Mouse (Mus musculus) thymus, adult 2 months (tissue): Measurements from ENCODE around the gene Ocm. TPM values are rescaled to one million over a fixed set of nuclear protein-coding genes. Genes with fewer than 3 reads are reported as not detected.

Experiments used
- DNase-seq: peaks from one replicate; pipeline ENCODE4 v3.0.0; 2021
- H3K27ac ChIP-seq: fragments of 200-500 bp; 2 replicates; pipeline ENCODE4 v1.5.1; 2012; ENCODE audit warnings: low read length, control low read depth; ENCODE audit not compliant: control insufficient read depth, insufficient read depth
- H3K27me3 ChIP-seq: fragments of 200-500 bp; 2 replicates; pipeline ENCODE4 v1.6.1; 2012; ENCODE audit warnings: mild to moderate bottlenecking, low read length, moderate library complexity, mixed read lengths; ENCODE audit not compliant: control insufficient read depth, insufficient read depth
- H3K36me3 ChIP-seq: fragments of 200-500 bp; 2 replicates; pipeline ENCODE4 v1.6.1; 2012; ENCODE audit warnings: mild to moderate bottlenecking, low read length, moderate library complexity; ENCODE audit not compliant: control insufficient read depth, insufficient read depth
- H3K4me1 ChIP-seq: fragments of 200-500 bp; replicated peaks from 2 replicates; pipeline ENCODE4 v1.6.1; 2012; ENCODE audit warnings: low read length; ENCODE audit not compliant: control insufficient read depth, insufficient read depth
- H3K4me3 ChIP-seq: fragments of 200-500 bp; 2 replicates; pipeline ENCODE4 v1.5.1; 2012; ENCODE audit warnings: mild to moderate bottlenecking, low read length, control low read depth, moderate library complexity; ENCODE audit not compliant: control insufficient read depth, insufficient read depth
- CTCF ChIP-seq: fragments of 200-500 bp; IDR thresholded peaks from 2 replicates; pipeline ENCODE4 v1.5.1; 2012; ENCODE audit warnings: mild to moderate bottlenecking, control low read depth, low read length, moderate library complexity, borderline replicate concordance; ENCODE audit not compliant: control insufficient read depth, poor library complexity, insufficient read depth; ENCODE audit errors: extremely low read depth
- POLR2A ChIP-seq: fragments of 200-500 bp; IDR thresholded peaks from 2 replicates; pipeline ENCODE4 v1.6.1; 2012; ENCODE audit warnings: mild to moderate bottlenecking, low read length, control low read depth, moderate library complexity; ENCODE audit not compliant: control insufficient read depth, poor library complexity, insufficient read depth; ENCODE audit errors: extremely low read depth
- WGBS: fragments of 180-500 bp; shearing (Covaris S2); methylation state at CpG from one replicate; pipeline ENCODE4 v1.1.7; 2018; 5-methylcytosine and 5-hydroxymethylcytosine counted together
- polyA plus RNA-seq: library from polyadenylated mRNA; depleted of rRNA; stranded (reverse); fragments of >200 nt; gene quantifications from 2 replicates; pipeline ENCODE4 v1.2.3, GENCODE M21; 2012

Ocm gene
- polyA plus RNA-seq, 1 experiment, result not detected

- no peaks in the 10 kb centered on the region for H3K4me1 ChIP-seq
- no peak overlapping the region for H3K4me3 ChIP-seq
- no peaks in the 10 kb centered on the region for H3K27me3 ChIP-seq
- H3K36me3 ChIP-seq, result no peaks in the 10 kb centered on the region
- H3K27ac ChIP-seq, result no peak overlapping the region
- no peak for TF ChIP-seq POLR2A
- no peak for TF ChIP-seq CTCF
- peak; percentile 16 for DNase-seq
These were observed 24.8 kb upstream of the Ocm start for GRCm38 (mm10) chr5:144051268-144051667.

- 71% methylated on average over 3 of the region's 3 CpGs for WGBS
- TF ChIP-seq POLR2A (no peak), CTCF (no peak)
- H3K27ac ChIP-seq, result no peak overlapping the region
- no peak for DNase-seq
- H3K36me3 ChIP-seq, result no peaks in the 10 kb centered on the region
- no peak overlapping the region for H3K4me3 ChIP-seq
- H3K4me1 ChIP-seq, result no peaks in the 10 kb centered on the region
- no peaks in the 10 kb centered on the region for H3K27me3 ChIP-seq
These were observed 23.4 kb upstream of the Ocm start for GRCm38 (mm10) chr5:144049881-144050280.

GRCm38 (mm10) chr5:144047324-144047723 is 20.9 kb upstream of the Ocm start:
- WGBS, result 71% methylated on average over 13 of the region's 13 CpGs
- Histone ChIP-seq H3K4me3 (no peak overlapping the region), H3K27ac (no peak overlapping the region), H3K36me3 (no peaks in the 10 kb centered on the region), H3K4me1 (no peaks in the 10 kb centered on the region), H3K27me3 (no peaks in the 10 kb centered on the region)
- no peak for TF ChIP-seq CTCF
- TF ChIP-seq POLR2A, result no peak
- DNase-seq, result no peak

GRCm38 (mm10) chr5:144043166-144043565 is 16.7 kb upstream of the Ocm start:
- no peak for DNase-seq
- H3K36me3 ChIP-seq, result no peaks in the 10 kb centered on the region
- H3K27ac ChIP-seq, result no peak overlapping the region
- TF ChIP-seq POLR2A (no peak), CTCF (no peak)
- H3K4me1 ChIP-seq, result peaks cover 4% of the 10 kb centered on the region
- no peak overlapping the region for H3K4me3 ChIP-seq
- H3K27me3 ChIP-seq, result no peaks in the 10 kb centered on the region
- WGBS, result 82% methylated on average over 11 of the region's 11 CpGs

- peak; percentile 75 for DNase-seq
- Histone ChIP-seq H3K27me3 (no peaks in the 10 kb centered on the region), H3K4me3 (no peak overlapping the region), H3K27ac (no peak overlapping the region), H3K36me3 (no peaks in the 10 kb centered on the region), H3K4me1 (peaks cover 4% of the 10 kb centered on the region)
- WGBS, result 44% methylated on average over 11 of the region's 11 CpGs
- TF ChIP-seq CTCF (peak; percentile 66; the same call in 1 of the 2 replicates), POLR2A (no peak)
These were observed 14.4 kb upstream of the Ocm start for GRCm38 (mm10) chr5:144040720-144041364.

- Histone ChIP-seq H3K4me3 (no peak overlapping the region), H3K36me3 (no peaks in the 10 kb centered on the region), H3K27ac (no peak overlapping the region), H3K4me1 (peaks cover 4% of the 10 kb centered on the region), H3K27me3 (no peaks in the 10 kb centered on the region)
- 94% methylated on average over 5 of the region's 5 CpGs for WGBS
- TF ChIP-seq POLR2A, result no peak
- TF ChIP-seq CTCF, result no peak
- no peak for DNase-seq
These were observed 13.4 kb upstream of the Ocm start for GRCm38 (mm10) chr5:144039886-144040285.
